Mouse (Mus musculus) liver, postnatal 0 days (tissue): Measurements from ENCODE around the gene Pnpla8. TPM values are rescaled to one million over a fixed set of nuclear protein-coding genes. Genes with fewer than 3 reads are reported as not detected.

Experiments used
- ATAC-seq: fragments of 200-750 bp; cut with Nextera tagmentation; 2 replicates; pipeline ENCODE4 v1.8.0; 2017; ENCODE audit warnings: mild to moderate bottlenecking, moderate library complexity
- DNase-seq: peaks from one replicate; pipeline ENCODE4 v3.0.0-alpha.2; 2016
- H3K27ac ChIP-seq: fragments of 300-500 bp; sonication (generic); 2 replicates; pipeline ENCODE4 v1.5.1; 2014; ENCODE audit warnings: antibody characterized with exemption, moderate library complexity, mild to moderate bottlenecking, low read depth
- H3K27me3 ChIP-seq: fragments of 300-500 bp; sonication (generic); 2 replicates; pipeline ENCODE4 v1.6.1; 2014; ENCODE audit warnings: low read length, control low read depth, mixed read lengths; ENCODE audit not compliant: insufficient read depth
- H3K36me3 ChIP-seq: fragments of 300-500 bp; sonication (generic); replicated peaks from 2 replicates; pipeline ENCODE4 v1.6.1; 2014; ENCODE audit warnings: mild to moderate bottlenecking, control low read depth, low read length, moderate library complexity, mixed read lengths; ENCODE audit not compliant: insufficient read depth
- H3K4me1 ChIP-seq: fragments of 300-500 bp; sonication (generic); 2 replicates; pipeline ENCODE4 v1.6.1; 2014; ENCODE audit warnings: antibody characterized with exemption, mild to moderate bottlenecking, control low read depth; ENCODE audit not compliant: insufficient read depth
- H3K4me2 ChIP-seq: fragments of 300-500 bp; sonication (generic); 2 replicates; pipeline ENCODE4 v1.6.1; 2014; ENCODE audit warnings: low read depth, mild to moderate bottlenecking, low read length, moderate library complexity, mixed read lengths
- H3K4me3 ChIP-seq: fragments of 300-500 bp; sonication (generic); 2 replicates; pipeline ENCODE4 v1.5.1; 2014; ENCODE audit warnings: low read depth, low read length
- H3K9ac ChIP-seq: fragments of 300-500 bp; sonication (generic); replicated peaks from 2 replicates; pipeline ENCODE4 v1.6.1; 2014; ENCODE audit warnings: mild to moderate bottlenecking, moderate library complexity
- H3K9me3 ChIP-seq: fragments of 300-500 bp; sonication (generic); 2 replicates; pipeline ENCODE4 v1.6.1; 2016; ENCODE audit warnings: mild to moderate bottlenecking, control low read depth, low read length, mixed read lengths
- CTCF ChIP-seq: sonication (generic); IDR thresholded peaks from 2 replicates; pipeline ENCODE4 v1.5.1; 2016; ENCODE audit warnings: antibody characterized with exemption, low read depth
- EP300 ChIP-seq: IDR thresholded peaks from 2 replicates; pipeline ENCODE4 v1.6.1; 2016; ENCODE audit warnings: antibody characterized with exemption, low read depth, mild to moderate bottlenecking
- WGBS: fragments of 180-500 bp; shearing (Covaris S2); extraction: QIAGEN DNeasy Blood & Tissue Kit; methylation state at CpG from one replicate; pipeline ENCODE4 v1.1.7; 2014; ENCODE audit not compliant: insufficient replicate concordance; 5-methylcytosine and 5-hydroxymethylcytosine counted together
- polyA plus RNA-seq: library from polyadenylated mRNA; unstranded; fragments of >200 nt; fragmentation: Nextera tagmentation; extraction: Ambion mirVana; gene quantifications from 2 replicates; pipeline ENCODE4 v1.2.1, GENCODE M21; 2015

Gene Pnpla8
- polyA plus RNA-seq, 1 experiment from 2014 or later: 49.6 TPM

DNA sequence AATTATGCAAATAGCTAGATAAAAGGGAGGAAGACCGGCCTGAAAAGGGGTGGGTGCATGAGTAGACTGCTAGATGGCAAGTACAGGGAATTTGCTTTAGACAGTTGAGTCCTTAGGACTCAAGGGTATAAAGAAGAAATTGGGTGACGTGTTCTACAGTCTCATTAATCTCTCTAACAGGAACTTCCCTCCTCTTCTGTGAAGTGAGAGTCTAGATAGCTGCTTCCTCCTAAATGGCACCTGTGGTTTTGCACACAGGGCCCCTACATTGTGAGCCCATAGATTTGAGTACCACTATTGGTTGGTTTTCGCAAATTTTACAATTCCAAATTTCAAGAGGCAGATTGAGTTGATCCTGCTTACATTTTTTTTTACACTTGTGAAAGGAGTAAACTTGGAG lies 3.5 kb downstream of the Pnpla8 start:
- H3K4me3 ChIP-seq: no peak overlapping the region
- 41% methylated on average over 3 of the region's 3 CpGs for WGBS
- no peaks in the 10 kb centered on the region for H3K36me3 ChIP-seq
- no peak overlapping the region for H3K27ac ChIP-seq
- H3K4me1 ChIP-seq: no peaks in the 10 kb centered on the region
- no peak overlapping the region for H3K4me2 ChIP-seq
- ATAC-seq (no peak), DNase-seq (no peak)
- no peak overlapping the region for H3K9ac ChIP-seq
- no peak for TF ChIP-seq EP300
- no peak for TF ChIP-seq CTCF
- no peaks in the 10 kb centered on the region for H3K9me3 ChIP-seq
- H3K27me3 ChIP-seq: peaks cover 7% of the 10 kb centered on the region; the same call in 1 of the 2 replicates

- WGBS: 58% methylated on average over 7 of the region's 7 CpGs
- Histone ChIP-seq H3K4me3 (no peak overlapping the region), H3K9ac (no peak overlapping the region), H3K27ac (no peak overlapping the region), H3K27me3 (no peaks in the 10 kb centered on the region), H3K9me3 (no peaks in the 10 kb centered on the region), H3K4me1 (no peaks in the 10 kb centered on the region), H3K36me3 (no peaks in the 10 kb centered on the region), H3K4me2 (no peak overlapping the region)
- peak; percentile 67 for ATAC-seq
- DNase-seq: no peak
- TF ChIP-seq CTCF (no peak), EP300 (no peak)
These were observed 19.9 kb downstream of the Pnpla8 start for GRCm38 (mm10) chr12:44241090-44241489.

DNA sequence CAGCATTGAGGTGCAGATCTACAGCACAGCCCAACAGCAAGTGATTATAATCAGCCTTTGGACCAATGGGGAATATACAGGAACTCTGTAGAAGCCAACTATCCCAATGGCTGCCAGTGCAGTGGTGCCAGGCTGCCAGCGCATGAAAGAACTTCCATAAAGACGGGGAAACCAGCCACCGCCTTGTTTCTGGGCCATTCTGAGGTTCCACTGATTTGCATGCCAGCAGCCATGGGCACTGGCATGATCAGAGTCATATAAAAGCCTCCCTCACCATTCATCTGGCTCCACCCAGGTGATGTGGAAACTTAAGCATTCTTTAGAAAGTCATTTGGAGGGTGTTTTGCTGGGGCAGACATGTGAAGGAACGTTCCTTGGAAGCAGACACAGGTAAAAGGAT lies 21.2 kb downstream of the Pnpla8 start:
- Histone ChIP-seq H3K4me2 (no peak overlapping the region), H3K27me3 (no peaks in the 10 kb centered on the region), H3K4me3 (no peak overlapping the region), H3K27ac (no peak overlapping the region), H3K9me3 (no peaks in the 10 kb centered on the region), H3K36me3 (no peaks in the 10 kb centered on the region), H3K4me1 (no peaks in the 10 kb centered on the region), H3K9ac (no peak overlapping the region)
- ATAC-seq (no peak), DNase-seq (no peak)
- 73% methylated on average over 4 of the region's 4 CpGs for WGBS
- TF ChIP-seq CTCF (no peak), EP300 (no peak)

DNA sequence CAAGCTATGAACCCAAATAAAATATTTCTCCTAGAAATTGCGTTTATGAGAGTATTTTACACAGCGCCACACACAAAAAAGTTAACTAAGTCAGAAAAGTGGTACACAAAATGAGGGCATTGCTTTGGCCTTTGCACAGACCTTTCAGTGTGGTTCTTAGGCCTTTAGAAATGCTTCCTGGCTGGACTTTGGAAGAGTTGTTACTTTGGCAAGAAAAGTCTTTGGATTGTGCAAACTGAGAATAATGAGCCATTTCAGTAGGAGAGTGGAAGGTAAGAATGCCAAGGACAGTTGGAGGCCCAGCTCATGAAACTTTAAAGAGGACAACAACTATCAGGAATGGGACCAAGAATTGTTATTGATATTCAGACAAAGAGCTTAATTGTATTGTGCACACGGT lies 24.6 kb downstream of the Pnpla8 start:
- DNase-seq (no peak), ATAC-seq (no peak)
- no peak overlapping the region for H3K27ac ChIP-seq
- no peaks in the 10 kb centered on the region for H3K9me3 ChIP-seq
- no peaks in the 10 kb centered on the region for H3K27me3 ChIP-seq
- WGBS: 77% methylated on average over 3 of the region's 3 CpGs
- no peak overlapping the region for H3K9ac ChIP-seq
- no peak overlapping the region for H3K4me2 ChIP-seq
- H3K4me1 ChIP-seq: no peaks in the 10 kb centered on the region
- H3K36me3 ChIP-seq: no peaks in the 10 kb centered on the region
- H3K4me3 ChIP-seq: no peak overlapping the region
- TF ChIP-seq CTCF (no peak), EP300 (no peak)

DNA sequence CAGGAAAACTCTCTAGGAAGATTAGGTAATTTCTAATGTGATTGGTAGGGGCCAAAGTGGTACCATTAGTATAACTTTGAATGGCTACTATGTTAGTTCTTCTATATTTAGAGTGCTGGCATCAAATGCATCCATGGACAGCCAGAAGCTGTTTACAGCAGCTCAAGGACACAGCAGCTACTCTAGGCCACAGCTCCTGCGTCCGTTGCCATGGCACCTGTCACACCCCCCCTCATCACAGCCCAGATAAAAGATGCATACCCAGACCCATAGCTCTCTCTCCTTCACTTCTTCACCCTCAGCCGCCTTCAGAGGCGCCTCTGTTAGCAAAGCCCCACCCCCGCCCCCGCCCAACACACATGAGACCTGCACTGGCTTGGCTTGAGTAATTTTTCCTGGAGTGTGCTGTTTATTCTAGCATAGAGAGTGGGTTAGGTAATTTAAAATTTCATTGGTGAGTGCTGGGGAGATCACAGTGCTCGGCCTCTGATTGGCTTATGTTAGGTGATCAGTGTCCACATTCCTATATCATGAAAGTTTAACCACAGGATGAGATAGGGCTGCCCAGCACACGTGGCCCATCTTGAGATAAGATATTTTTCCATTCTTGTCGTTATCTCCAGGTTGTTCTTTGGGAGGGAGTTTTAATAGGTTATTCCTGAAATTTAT lies 27.3 kb downstream of the Pnpla8 start:
- Histone ChIP-seq H3K4me2 (no peak overlapping the region), H3K9ac (no peak overlapping the region), H3K36me3 (no peaks in the 10 kb centered on the region), H3K4me3 (no peak overlapping the region), H3K27ac (no peak overlapping the region), H3K27me3 (no peaks in the 10 kb centered on the region), H3K9me3 (no peaks in the 10 kb centered on the region), H3K4me1 (no peaks in the 10 kb centered on the region)
- WGBS: 66% methylated on average over 9 of the region's 9 CpGs
- DNase-seq (no peak), ATAC-seq (peak; percentile 71)
- TF ChIP-seq CTCF (no peak), EP300 (no peak)

GRCm38 (mm10) chr12:44262612-44263011 lies 41.4 kb downstream of the Pnpla8 start:
- H3K27me3 ChIP-seq: no peaks in the 10 kb centered on the region

DNA sequence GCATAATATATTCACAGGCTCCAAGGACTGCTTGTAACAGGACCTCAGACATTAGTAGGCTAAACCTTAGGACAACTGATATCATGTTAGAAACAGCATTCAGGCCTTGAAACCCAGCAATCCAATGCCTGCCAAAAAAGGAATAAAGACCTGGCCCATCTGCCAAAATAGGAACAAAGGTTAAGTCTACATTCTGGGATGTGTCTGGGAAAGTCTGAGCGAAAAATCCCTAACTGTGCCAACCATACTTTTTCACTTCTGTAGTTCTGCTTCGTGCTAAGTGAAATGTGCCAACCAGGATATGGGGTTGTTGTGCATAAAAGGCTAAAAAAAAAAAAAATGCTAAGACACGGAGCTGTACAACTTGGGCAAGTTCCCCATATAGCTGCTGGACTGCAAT lies 44.5 kb downstream of the Pnpla8 start:
- Histone ChIP-seq H3K4me2 (no peak overlapping the region), H3K4me1 (peaks cover 10% of the 10 kb centered on the region), H3K4me3 (no peak overlapping the region), H3K9ac (no peak overlapping the region), H3K27me3 (no peaks in the 10 kb centered on the region), H3K9me3 (no peaks in the 10 kb centered on the region), H3K36me3 (0 out of 2 replicates have a peak, but pooled peaks cover under 1% of the 10 kb centered on the region), H3K27ac (no peak overlapping the region)
- TF ChIP-seq CTCF: no peak
- no peak for TF ChIP-seq EP300
- DNase-seq: no peak
- ATAC-seq: no peak
- WGBS: 59% methylated on average over 3 of the region's 3 CpGs

More at GRCm38 (mm10) chr12:44262612-44263011, 41.4 kb downstream of the Pnpla8 start:
- Histone ChIP-seq H3K36me3 (no peaks in the 10 kb centered on the region), H3K4me3 (no peak overlapping the region), H3K27ac (no peak overlapping the region), H3K9me3 (no peaks in the 10 kb centered on the region), H3K4me1 (peaks cover under 1% of the 10 kb centered on the region; the same call in 1 of the 2 replicates), H3K9ac (no peak overlapping the region), H3K4me2 (no peak overlapping the region)
- TF ChIP-seq CTCF (no peak), EP300 (no peak)
- DNase-seq (no peak), ATAC-seq (no peak)
